Mouse (Mus musculus) spleen, adult 12 weeks (tissue): ENCODE measurements around the gene Pttg1ip.

Source experiments
- DNase-seq: peaks from one replicate; pipeline ENCODE4 v3.0.0; 2022; ENCODE audit warnings: low spot score

Gene Pttg1ip

DNA sequence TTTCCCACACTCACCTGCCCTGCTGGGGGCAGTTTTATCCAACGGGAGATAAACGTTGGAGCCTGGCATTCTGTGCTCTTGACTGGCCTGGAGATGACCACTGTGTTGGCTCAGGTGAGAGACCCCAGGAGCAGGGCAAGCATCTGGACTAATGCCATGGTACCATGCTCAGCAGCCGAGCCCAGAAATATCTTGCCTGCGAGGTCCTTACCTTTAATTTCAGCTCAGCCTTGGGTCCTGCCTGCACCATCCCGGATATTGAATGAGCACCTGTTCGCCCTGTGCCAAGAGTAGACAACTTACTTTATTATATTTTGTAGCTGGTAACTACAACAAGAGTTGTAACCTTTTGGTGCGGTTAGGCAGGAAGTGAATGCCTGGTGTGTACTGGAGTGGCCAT is 25.3 kb downstream of the Pttg1ip start:
- DNase-seq: no peak

DNA sequence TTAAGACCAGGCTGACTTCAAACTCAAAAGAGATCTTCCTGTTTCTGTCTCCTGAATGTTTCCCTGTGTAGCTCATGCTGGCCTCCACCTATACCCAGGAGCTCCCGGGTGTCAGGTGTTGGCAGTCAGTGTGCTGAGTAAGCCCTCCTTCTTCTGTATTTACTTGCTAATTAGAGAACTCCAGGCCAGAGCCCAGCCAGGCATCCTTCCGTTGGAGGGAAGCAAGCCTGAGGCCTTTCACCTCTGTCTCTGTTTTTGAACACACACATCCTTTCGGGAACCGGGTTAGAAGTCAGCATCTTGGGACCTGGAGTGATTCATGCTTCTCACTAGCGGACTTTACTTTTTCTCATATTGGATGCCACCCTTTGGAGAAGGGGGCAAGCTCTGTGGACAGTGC is 25.9 kb downstream of the Pttg1ip start:
- DNase-seq: no peak

DNA sequence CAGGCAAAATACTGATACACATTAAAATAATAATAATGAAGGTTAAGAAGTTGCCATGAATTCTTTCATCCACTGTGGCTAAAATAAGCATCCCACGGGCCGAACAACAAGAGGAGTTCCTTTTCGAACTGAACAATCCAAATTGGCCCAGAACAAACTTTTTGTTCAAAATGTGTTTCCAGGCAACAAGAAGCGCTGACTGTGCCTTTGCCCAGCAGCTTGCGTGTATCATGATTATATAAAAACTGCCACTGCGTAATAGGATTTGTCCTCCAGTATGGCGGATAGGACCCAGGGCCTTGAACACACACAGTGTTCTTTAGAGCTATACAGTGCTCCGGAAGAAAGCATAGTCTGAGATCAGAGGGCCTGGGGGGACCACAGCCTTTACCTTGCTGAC is 27.1 kb downstream of the Pttg1ip start:
- no peak for DNase-seq

DNA sequence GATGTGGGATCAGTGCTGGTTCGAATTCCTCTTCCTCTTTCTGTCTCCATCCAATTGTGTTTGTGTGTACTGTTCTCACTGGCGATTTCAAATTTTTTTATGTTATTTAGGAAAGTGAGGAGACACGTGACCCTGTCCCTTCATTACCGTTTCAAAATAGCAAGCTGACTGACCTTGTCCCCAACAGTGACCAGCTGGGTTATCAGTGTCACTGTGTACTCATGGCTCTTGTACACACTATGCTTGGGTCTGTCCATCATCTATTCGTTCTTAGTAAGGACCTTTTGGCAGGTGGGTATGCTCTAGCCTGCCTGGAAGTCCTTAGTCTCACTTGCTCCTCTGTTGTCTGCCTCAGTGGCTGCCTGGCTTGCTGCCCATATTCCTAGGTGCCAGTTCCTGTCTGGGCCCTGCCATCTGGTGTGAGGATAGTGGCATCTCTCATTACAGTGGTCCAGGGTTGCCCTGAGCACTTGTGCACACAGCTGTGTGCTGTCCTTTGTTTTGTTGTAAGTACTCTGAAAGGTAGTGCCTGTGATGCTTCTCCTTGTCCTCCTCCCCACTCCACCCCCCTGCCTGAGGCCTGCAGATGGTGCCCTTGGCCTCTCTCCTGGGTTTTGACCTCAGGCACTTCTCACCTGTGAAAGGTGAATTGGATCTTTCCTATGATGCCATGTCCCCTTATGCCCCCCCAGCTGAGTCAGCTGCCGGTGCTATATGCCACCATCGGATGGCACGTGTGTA is 28.9 kb downstream of the Pttg1ip start:
- DNase-seq: no peak

DNA sequence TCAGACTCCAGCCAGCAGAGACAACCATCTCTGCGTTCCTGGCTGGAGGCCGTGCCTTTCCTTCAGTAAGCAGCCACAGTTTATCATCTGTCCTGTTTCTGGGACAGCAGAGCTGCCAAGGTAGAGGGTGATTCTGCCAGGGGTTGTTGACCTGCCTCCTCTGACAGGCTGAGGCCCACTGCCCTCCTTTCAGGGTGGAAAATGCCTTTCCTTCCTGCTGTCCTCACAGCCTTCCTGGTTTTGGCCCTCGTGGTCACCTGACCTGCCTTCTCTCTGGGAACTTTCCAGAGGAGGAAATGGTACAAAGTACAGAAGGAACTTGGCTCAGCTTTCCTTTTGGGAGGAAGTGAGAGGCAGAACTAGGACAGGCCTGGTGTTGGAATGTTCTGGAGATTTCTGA is 31.9 kb downstream of the Pttg1ip start:
- DNase-seq: no peak

DNA sequence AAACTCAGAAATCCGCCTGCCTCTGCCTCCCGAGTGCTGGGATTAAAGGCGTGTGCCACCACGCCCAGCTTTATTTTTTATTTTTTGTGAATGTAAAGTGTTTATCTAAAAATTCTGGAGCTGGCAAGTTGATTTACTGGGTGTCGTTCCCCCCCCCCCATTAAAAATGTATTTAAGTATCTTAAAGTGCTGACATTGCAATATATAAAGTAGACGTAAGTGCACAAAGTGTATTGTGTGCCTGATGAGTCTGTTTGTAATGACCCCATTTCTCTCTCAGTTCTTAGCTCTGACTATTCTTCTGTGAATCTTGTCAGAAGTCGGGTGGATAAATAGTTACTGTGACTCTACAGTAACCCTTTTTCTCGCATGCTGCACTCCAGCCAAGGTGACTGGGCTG is 34.1 kb downstream of the Pttg1ip start:
- no peak for DNase-seq

DNA sequence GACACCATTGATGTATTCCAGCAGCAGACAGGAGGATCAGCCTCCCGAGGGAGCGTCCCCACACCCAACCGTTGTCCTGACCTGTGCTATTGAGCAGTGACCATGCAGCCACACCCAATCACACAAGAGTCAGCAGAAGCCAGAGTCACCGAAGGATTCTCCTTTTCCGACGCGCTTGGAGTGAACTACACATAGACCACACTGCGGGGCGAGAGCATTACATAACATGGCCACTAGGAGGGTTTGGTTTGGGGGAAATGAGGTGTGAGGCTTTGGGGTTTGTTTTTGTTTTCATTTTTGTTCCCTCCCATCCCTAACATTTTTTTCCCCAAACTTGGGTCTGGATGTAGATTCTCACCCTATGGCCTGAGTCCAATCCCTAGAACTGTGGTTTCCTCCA is 34.6 kb downstream of the Pttg1ip start:
- DNase-seq: no peak

DNA sequence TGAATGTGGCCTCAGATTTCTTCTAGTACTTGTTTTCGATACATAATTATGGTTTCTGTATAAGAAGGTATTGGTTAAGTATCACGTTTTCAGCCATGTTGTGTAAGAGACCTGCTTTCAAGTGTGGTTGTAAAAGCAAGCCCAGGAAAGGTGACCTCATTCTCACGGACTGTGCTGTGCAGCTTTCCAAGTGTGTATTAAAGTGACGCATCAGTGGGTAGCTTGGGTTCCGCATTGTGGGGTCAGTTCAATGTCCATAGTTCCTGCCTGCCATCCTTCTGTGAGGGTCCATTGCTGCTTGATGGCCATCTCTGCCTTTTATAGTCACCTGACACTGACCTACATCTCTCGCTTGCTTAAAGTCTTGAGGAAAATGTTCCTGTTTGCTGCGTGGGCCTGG is 35.4 kb downstream of the Pttg1ip start:
- no peak for DNase-seq

DNA sequence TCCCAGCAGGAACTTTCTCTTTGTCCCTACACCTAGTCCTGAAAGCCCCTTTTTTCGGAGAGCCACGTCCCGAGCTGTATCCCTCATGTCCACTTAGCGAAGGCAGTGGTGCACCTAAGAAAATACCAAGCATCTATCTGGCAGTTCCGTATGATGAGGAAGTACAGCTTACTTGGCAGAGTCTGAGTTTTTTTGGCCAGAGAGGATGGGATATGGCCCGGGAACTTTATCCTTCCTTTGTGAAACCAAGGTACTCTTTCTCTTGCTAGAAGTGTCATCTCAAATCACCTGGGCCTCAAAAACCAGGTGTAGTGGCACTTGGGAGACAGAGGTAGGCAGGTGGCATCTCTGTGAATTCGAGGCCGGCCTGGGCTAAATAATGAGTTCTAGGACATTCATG is 40.0 kb downstream of the Pttg1ip start:
- no peak for DNase-seq

DNA sequence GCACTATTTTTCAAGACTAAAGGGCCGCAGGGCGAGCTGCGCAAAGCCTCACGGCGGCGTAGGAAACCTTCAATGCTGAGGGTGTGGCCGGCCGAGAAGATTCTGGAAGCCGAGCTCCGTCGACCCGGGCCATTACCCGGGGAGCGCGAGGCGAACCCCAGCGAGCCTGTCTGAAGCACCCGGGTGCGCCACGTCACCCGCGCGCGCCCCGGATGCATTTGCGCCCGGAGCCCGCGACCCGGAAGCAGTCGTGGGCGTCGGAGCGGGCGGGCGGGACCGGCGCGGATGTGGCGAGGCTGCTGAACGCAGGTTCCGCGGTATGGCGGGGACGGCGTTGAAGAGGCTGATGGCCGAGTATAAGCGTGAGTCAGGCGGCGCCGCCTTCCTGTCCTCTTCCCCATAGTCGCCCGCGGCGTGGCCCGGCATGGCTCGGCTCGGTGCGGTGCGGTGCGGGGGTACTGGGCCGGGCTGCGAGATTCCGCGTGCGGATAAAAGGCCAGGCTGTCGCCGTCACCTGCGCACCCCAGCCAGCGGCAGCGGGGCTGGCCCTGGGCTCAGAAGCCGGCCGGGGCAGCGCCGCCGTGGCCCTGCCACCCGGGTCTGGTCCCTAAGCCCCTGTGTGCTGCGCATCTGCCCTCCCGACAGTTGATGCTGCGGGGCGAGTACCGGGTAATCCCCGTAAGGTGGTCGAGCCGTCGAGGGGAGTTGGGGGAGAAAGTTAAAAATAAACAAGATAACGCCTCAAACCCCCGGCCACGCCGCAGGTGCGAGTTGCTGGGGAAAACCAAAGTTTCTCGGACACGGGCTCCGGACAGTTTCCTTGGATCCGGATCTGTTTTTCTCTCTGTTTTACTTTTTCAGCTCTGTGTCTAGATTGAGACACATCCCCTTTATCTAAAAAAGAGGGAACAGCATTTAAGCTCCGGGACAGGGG is 40.8 kb downstream of the Pttg1ip start, which contains the start of gene Ube2g2:
Ube2g2 (plus strand) TSS at position 221 of the 934 bp plus-strand sequence.
- DNase-seq: peak; percentile 90

DNA sequence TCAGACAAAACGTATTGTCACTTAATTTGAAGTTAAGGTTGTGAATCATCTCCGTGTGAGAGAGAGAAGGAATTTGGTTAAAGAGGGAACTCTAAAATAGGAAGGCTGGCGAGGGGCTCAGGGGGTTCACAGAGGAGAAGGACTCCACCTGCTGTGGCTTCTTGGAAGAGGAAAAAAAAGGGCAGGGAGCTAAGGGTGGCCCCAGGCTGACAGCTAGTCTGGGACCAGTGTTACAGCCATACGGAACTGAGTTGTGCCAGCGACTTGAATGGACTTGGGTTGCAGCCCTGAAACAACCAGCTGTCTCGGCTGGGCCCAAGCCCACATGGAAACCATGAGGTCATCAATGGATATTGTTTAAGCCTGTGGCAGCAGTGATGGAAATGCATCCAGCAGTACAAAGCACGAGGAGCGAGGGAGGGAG is 41.6 kb downstream of the Pttg1ip start:
- DNase-seq: no peak

DNA sequence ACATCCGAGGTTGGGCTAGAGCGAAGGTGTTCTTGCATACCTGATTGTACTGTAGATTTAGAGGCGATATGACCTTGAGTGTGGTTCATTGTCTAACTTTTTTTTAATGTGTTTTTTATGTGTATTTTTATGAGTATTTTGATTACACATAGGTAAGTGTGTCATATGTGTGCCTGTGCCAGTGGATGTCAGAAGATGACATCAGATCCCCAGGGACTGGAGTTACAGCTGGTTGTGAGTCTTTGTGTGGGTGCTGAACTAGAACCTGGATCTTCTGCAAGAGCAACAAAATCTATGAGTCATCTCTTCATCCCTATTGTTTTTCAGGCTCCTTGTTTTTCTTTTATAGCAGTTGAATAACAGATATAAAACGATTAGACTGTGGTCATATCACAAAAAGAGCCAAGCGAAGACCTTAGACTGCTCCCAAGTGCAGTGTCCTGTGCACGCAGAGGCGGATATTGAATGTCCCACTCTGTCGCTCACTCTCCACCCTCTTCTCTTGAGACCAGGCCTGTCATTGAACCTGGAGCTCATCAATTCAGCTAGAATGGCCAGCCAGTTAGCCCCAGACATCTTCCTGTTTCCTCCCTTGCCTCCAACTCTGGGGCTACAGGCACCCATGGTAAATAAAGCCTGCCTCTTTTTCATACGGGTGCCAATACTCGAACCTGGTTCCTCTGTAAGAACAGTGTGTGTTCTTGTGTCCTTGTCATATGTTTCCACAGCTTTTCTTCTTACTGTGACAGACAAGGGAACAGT is 42.3 kb downstream of the Pttg1ip start:
- no peak for DNase-seq

DNA sequence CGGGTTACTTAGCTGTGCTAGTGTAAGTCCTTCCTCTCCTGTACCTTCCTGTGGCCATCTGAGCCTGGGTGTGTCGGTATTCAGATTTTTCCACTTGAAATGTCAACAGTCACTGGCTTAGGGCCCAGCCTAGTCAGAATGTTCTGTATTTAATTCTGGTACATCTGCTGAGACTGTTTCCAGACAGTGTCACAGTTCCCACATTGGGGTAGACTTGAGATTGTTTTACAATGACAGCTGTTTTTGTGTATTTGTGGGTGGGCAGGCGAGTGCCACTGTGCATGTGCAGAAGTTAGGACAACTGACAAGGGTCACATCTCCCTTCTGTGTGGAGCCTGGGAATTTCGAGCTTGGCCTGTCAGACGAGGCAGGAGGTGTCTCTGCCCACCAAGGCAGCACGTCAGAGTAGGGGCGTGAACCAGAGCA is 43.1 kb downstream of the Pttg1ip start:
- no peak for DNase-seq

DNA sequence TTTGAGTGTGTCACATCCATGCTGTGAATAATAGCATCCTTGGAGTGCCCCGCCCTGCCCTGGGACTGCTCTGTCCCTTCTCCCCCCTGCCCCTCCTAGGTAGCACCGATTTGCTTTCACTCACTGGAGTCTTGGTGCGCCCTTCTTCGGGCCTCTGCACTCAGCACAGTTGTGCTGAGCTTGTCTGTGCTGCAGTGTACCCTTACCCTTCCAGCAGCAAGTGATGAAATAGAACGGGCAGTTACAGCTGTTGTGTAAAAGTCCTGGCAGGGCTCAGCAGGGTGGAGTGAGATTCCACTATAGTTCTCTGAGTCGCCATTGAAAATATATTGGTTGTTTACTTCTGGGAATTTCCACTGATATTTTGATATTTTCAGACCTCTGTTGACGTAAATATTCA is 44.5 kb downstream of the Pttg1ip start:
- no peak for DNase-seq

DNA sequence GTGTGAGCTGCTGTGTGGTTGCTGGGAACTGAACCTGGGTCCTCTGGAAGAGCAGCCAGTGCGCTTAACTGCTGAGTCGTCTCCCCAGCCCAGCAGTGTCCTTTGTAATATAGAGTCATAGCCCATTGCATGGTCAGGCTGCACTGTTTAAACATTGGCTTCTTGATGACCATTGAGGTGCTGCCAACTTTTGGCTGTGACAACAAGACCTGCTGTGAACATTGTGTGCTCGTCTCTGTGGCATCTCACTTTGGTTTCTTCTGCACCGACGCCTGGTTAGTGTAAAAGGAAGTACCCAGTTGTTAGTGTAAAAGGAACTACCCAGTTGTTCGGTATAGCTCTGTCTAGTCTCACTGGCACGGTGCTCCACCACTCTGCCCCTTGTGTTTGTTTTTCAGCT is 45.1 kb downstream of the Pttg1ip start:
- no peak for DNase-seq

DNA sequence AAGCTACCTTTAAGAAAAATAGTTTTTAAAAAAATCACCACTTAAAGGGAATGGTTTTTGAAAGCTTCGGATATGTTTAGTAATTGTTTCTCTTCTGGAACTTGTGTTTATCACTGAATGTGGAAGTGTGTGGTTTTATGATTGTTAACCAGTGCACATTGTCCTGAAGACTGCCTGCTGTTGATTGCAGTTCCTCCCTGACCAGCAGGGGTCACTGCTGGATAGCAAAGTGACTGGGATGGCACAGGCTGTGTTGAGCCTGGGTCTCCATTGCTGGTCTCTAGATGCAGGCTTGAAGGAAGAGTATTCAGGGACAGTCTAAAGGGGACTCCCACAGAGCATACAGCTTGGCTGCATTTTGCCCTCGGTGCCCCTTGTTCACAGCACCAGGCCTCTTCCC is 46.0 kb downstream of the Pttg1ip start:
- DNase-seq: peak; percentile 73

DNA sequence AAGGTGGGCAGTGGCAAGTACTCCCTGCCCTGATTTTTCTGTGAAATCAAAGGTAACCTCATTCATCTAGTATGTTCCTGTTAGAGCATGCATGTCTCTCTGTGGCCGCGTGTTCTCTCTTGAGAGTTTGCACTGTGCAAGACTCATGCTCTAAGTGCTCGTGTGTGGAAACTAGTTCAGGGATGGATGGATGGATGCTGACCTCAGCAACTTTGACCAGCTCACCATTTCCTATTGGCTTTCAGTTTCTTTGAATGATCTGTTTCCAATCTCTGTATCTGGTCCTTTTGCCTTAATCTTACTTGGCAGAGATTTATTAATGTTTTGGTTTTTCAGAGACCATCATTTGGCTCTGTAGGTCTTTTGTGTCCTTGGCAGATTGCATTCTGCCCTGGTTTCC is 47.6 kb downstream of the Pttg1ip start:
- DNase-seq: no peak

DNA sequence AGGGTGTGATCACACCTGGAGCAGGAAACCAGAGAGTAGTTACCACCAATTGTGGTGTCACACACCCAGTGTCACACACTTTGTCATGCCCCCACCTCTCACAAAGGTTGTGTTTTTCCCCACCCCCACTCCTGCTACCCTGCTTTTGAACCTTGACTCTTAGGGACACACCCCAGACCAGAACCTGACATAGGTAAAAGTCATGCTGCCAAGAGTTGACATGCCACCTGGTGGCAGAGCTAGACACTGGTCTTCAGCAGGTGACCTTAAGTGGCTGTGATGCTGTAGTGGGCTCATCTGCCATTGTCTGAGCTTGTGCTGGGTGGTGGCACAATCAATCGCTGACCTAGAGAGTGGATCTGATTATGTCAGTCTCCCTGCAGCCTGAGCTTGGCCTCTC is 48.5 kb downstream of the Pttg1ip start:
- no peak for DNase-seq

DNA sequence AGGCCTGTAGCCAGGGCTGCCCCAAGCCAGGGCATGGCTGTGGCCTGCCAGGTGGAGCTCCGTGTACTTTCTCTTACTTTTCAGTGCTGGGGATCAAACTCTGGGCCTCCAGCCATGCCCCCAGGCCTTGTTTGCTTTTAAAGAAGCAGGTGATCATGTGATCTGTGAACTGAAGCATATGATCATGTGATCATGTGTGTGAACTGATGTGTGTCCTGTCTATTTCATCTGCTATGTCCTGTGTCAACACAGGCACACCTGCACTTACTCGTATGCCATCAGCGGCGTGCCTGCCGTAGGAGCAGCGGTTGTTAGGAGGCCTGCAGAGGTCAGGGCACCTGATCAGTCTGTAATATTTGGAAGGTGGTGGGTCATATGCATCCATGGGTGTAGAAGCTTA is 52.5 kb downstream of the Pttg1ip start:
- no peak for DNase-seq

DNA sequence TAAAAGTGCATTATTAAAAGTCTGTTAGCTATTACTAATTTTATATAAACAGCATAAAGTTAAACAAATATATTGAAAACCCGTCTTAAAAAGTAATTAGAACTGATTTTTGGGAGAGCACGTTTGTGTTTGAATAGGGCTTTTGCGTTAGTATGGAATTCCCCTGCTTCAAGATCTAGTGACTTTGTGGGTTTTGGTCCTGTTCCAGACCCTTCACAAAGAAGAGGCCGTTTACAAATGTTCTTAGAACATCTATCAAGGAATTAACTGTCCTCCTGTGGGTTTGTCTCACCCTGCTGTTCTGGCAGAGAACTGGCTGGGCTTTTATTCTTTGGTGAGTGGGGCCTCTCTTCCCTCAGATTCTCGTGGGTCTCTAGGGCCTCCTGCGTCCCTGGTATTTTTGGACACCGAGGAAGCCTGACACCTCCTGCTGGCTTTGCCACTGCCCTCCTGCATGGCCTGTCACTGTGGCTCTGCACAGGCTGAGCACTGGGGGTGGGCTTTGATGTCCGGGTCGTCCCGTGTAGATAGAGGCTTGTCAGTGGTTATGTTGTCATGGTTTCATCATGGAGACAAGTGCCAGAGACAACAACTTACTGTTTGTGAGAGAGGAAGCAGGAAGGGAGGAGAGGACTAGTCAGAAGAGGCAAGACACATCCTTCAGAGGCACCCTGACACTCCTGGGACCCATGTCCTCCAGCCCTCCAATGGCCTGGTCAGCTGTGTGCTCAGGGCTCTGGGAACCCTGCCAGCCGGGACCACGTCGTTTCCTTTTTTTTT is 53.1 kb downstream of the Pttg1ip start:
- DNase-seq: no peak

DNA sequence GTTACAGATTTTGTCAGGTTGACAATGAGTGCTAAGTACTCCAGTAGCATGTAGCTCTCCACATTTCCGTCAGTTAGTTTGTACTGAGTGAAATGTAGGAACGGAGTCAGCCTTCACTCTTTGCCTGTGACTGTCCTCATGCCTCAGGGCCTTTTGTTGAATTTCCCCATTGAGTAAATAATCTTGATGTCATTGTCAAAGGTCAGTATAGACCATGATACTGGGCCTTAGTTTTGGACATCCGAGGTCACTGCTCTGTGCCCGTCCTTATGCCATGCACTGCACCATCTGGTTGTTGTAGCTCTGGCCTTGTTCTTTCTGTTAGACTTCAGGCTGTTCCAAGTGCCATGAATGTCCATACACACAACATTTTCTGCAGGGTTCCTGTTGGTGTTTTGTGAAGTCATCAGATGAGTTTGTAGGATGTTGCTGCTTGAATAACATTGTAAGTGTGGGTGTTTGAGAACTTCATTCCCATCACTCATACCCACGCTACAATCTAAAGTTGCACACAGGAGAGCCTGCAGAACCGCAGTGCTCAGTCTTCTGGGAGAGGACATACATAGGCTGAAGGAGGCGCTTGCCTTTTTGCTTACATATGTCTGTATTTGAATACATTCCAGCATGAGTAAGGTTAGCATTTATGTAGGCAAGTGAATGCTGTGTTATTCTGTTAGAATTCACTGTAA is 54.9 kb downstream of the Pttg1ip start:
- no peak for DNase-seq
